Mouse (Mus musculus) hindbrain, embryonic 13.5 days (tissue): ENCODE measurements around the gene Smarca1. TPM values are rescaled to one million over a fixed set of nuclear protein-coding genes. Genes with fewer than 3 reads are reported as not detected.

Experiments used
- ATAC-seq: fragments of 200-750 bp; cut with Nextera tagmentation; 2 replicates; pipeline ENCODE4 v1.8.0; 2017; ENCODE audit warnings: moderate TSS enrichment; ENCODE audit not compliant: low FRiP score
- H3K27ac ChIP-seq: fragments of 300-500 bp; sonication (generic); 2 replicates; pipeline ENCODE4 v1.5.1; 2015; ENCODE audit warnings: inconsistent platforms, mild to moderate bottlenecking, moderate library complexity
- H3K27me3 ChIP-seq: fragments of 300-500 bp; sonication (generic); 2 replicates; pipeline ENCODE4 v1.6.1; 2015; ENCODE audit warnings: mild to moderate bottlenecking, inconsistent platforms
- H3K36me3 ChIP-seq: fragments of 300-500 bp; sonication (generic); 2 replicates; pipeline ENCODE4 v1.6.1; 2015; ENCODE audit warnings: mild to moderate bottlenecking, inconsistent platforms
- H3K4me1 ChIP-seq: fragments of 300-500 bp; sonication (generic); replicated peaks from 2 replicates; pipeline ENCODE4 v1.6.1; 2015; ENCODE audit warnings: inconsistent platforms
- H3K4me2 ChIP-seq: fragments of 300-500 bp; sonication (generic); 2 replicates; pipeline ENCODE4 v1.6.1; 2015; ENCODE audit warnings: inconsistent platforms, mild to moderate bottlenecking, moderate library complexity
- H3K4me3 ChIP-seq: fragments of 300-500 bp; sonication (generic); 2 replicates; pipeline ENCODE4 v1.5.1; 2015; ENCODE audit warnings: mild to moderate bottlenecking, inconsistent platforms
- H3K9ac ChIP-seq: fragments of 300-500 bp; sonication (generic); 2 replicates; pipeline ENCODE4 v1.6.1; 2015; ENCODE audit warnings: mild to moderate bottlenecking, inconsistent platforms
- H3K9me3 ChIP-seq: fragments of 300-500 bp; sonication (generic); 2 replicates; pipeline ENCODE4 v1.6.1; 2016; ENCODE audit warnings: inconsistent platforms
- WGBS: fragments of 180-500 bp; shearing (Covaris S2); methylation state at CpG from one replicate; pipeline ENCODE4 v1.1.7; 2015; 5-methylcytosine and 5-hydroxymethylcytosine counted together
- polyA plus RNA-seq: library from polyadenylated mRNA; unstranded; fragments of >200 nt; fragmentation: Nextera tagmentation; extraction: Ambion mirVana; gene quantifications from 2 replicates; pipeline ENCODE4 v1.2.1, GENCODE M21; 2015

Smarca1 gene
- polyA plus RNA-seq: 36.9 and 40.4 TPM in 2 replicates

DNA sequence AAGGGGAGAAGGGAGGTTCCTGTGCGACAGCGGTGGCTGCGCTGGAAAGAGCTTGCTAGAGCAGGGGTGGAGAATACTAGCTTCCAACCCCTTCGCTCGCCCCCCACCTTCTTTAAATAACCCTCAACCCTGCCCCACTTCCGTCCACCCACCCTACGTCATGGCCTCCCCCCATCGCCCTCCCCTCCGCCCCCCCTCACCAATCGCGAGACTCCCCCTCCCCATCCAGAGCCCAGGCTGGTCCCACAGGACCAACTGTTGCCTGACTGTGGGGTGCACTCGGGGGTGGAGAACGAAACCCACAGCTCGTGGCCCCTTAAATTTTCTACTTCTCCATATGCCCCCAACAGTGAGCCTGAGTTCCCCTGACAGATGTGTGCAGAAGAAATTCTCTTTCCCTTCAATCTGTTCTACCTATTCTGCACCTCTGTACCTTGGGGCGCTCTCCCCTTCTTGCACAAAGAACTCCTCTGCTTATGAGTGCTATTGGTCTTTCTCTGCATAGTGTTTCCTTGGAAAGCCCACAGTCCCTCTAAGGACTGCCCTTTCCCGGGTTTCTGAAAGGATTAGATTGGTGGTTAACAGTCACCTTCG, at the start of gene Smarca1:
Gene Smarca1, minus strand, starts transcription at position 544 of the 594 bp plus-strand sequence.
- H3K27ac ChIP-seq: peak within 1 kb of the TSS; percentile 89
- peak; percentile 79 for ATAC-seq
- H3K9ac ChIP-seq: peak within 1 kb of the TSS; percentile 80
- peak within 1 kb of the TSS; percentile 54 for H3K4me2 ChIP-seq
- 20% methylated on average over 16 of the region's 17 CpGs for WGBS
- peaks cover 3% of the 10 kb centered on the region; the same call in 1 of the 2 replicates for H3K36me3 ChIP-seq
- H3K27me3 ChIP-seq: no peaks in the 10 kb centered on the region
- H3K9me3 ChIP-seq: no peaks in the 10 kb centered on the region
- H3K4me3 ChIP-seq: peak within 1 kb of the TSS; percentile 59
- 0 out of 2 replicates have a peak, but pooled peaks cover 2% of the 10 kb centered on the region for H3K4me1 ChIP-seq

DNA sequence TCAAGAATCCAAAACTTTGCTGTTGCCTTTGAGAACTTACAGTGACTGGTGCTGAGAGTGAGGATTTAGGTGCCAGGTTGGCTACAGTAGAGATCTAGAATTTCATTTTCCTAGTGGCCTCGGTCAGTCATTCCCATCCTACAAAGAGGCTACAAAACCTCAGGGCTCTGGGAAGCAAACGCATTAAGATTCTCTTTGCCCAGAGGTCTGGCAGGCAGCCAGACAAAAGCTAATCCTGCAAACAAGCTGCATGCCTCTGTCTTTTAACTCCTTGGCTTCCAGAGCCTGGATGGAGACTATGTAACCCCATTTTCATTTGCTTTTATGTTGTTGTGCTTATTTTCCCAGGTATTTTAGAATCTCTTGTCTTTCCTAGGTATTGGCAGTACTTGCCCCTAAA, 45.0 kb upstream of the Smarca1 start:
- H3K36me3 ChIP-seq: peaks cover 9% of the 10 kb centered on the region
- no peaks in the 10 kb centered on the region for H3K9me3 ChIP-seq
- no peak overlapping the region for H3K4me3 ChIP-seq
- no peak overlapping the region for H3K4me2 ChIP-seq
- no peak for ATAC-seq
- peaks cover 5% of the 10 kb centered on the region; the same call in 1 of the 2 replicates for H3K4me1 ChIP-seq
- H3K9ac ChIP-seq: no peak overlapping the region
- WGBS: 22% methylated on average over 2 of the region's 2 CpGs
- peak overlapping the region; percentile 18; the same call in 1 of the 2 replicates for H3K27ac ChIP-seq
- no peaks in the 10 kb centered on the region for H3K27me3 ChIP-seq

GRCm38 (mm10) chrX:47936885-47937284, 44.1 kb upstream of the Smarca1 start:
- ATAC-seq: no peak
- H3K4me3 ChIP-seq: no peak overlapping the region
- no peak overlapping the region for H3K27ac ChIP-seq
- H3K36me3 ChIP-seq: peaks cover 13% of the 10 kb centered on the region
- no peaks in the 10 kb centered on the region for H3K27me3 ChIP-seq
- H3K9me3 ChIP-seq: no peaks in the 10 kb centered on the region
- no peak overlapping the region for H3K9ac ChIP-seq
- peaks cover 5% of the 10 kb centered on the region; the same call in 1 of the 2 replicates for H3K4me1 ChIP-seq
- 56% methylated on average over 5 of the region's 5 CpGs for WGBS
- no peak overlapping the region for H3K4me2 ChIP-seq

GRCm38 (mm10) chrX:47934352-47934751, 41.6 kb upstream of the Smarca1 start:
- no peak overlapping the region for H3K4me2 ChIP-seq
- no peaks in the 10 kb centered on the region for H3K27me3 ChIP-seq
- no peaks in the 10 kb centered on the region for H3K9me3 ChIP-seq
- H3K27ac ChIP-seq: no peak overlapping the region
- no peak overlapping the region for H3K9ac ChIP-seq
- WGBS: 92% methylated on average over 11 of the region's 11 CpGs
- ATAC-seq: no peak
- no peak overlapping the region for H3K4me3 ChIP-seq
- H3K36me3 ChIP-seq: peaks cover 23% of the 10 kb centered on the region
- H3K4me1 ChIP-seq: peaks cover 5% of the 10 kb centered on the region; the same call in 1 of the 2 replicates

DNA sequence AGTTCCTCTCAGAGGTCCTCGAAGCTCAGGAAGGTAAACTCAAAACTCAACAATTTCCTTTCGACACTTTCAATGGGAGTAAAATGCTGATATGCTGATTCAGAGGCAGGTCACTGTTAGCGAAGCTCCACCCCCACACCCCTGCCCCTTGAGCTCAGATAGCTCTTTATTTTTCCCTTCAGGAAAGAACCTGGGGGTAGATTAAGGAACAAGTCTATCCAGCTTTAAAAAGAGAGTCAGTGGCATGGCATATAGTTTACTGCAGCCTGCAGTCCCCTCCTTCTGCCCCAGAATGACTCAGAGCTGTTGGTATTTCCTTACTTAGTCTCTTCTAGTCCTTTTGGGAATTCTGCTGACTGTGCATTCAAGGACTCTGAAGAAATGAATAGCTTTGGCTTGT, 37.7 kb upstream of the Smarca1 start:
- no peak for ATAC-seq
- no peaks in the 10 kb centered on the region for H3K9me3 ChIP-seq
- no peak overlapping the region for H3K4me3 ChIP-seq
- no peaks in the 10 kb centered on the region for H3K4me1 ChIP-seq
- WGBS: 87% methylated on average over 3 of the region's 3 CpGs
- peaks cover 30% of the 10 kb centered on the region for H3K36me3 ChIP-seq
- no peak overlapping the region for H3K4me2 ChIP-seq
- no peaks in the 10 kb centered on the region for H3K27me3 ChIP-seq
- H3K27ac ChIP-seq: no peak overlapping the region
- H3K9ac ChIP-seq: no peak overlapping the region

DNA sequence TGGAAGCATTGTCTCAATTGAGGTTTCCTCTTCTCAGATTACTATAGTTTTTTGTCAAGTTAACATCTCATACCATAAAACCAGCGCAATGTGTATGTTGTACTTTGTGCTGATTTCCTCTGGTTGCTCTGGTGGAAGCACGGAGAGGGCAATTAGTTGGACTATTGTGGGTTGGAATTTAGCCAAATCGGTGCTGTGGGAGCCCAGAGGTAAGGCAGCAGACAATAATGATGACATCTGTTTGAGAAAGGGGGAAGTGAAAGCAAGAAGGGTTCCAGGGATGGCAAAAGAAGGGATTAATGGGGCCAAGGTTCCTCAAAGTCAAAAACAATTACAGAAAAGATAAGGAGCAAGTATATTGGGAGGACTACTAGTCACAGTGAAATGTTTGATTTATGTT, 35.2 kb upstream of the Smarca1 start:
- 69% methylated on average over 3 of the region's 3 CpGs for WGBS
- Histone ChIP-seq H3K4me2 (no peak overlapping the region), H3K27ac (no peak overlapping the region), H3K27me3 (no peaks in the 10 kb centered on the region), H3K36me3 (peaks cover 27% of the 10 kb centered on the region), H3K9ac (no peak overlapping the region), H3K9me3 (no peaks in the 10 kb centered on the region), H3K4me1 (no peaks in the 10 kb centered on the region), H3K4me3 (no peak overlapping the region)
- no peak for ATAC-seq

- Histone ChIP-seq H3K27me3 (no peaks in the 10 kb centered on the region), H3K36me3 (peaks cover 17% of the 10 kb centered on the region), H3K4me1 (no peaks in the 10 kb centered on the region), H3K9me3 (no peaks in the 10 kb centered on the region), H3K4me2 (no peak overlapping the region), H3K27ac (no peak overlapping the region), H3K4me3 (no peak overlapping the region), H3K9ac (no peak overlapping the region)
- ATAC-seq: no peak
- WGBS: 91% methylated on average over 5 of the region's 5 CpGs
Observed at GRCm38 (mm10) chrX:47920541-47920940, 27.8 kb upstream of the Smarca1 start.

GRCm38 (mm10) chrX:47916831-47917230, 24.1 kb upstream of the Smarca1 start:
- H3K9me3 ChIP-seq: no peaks in the 10 kb centered on the region
- no peak overlapping the region for H3K4me3 ChIP-seq
- 78% methylated on average over 1 of the region's 1 CpGs for WGBS
- H3K36me3 ChIP-seq: peaks cover 17% of the 10 kb centered on the region
- no peak overlapping the region for H3K4me2 ChIP-seq
- no peak overlapping the region for H3K9ac ChIP-seq
- no peak overlapping the region for H3K27ac ChIP-seq
- peaks cover 8% of the 10 kb centered on the region; the same call in 1 of the 2 replicates for H3K4me1 ChIP-seq
- ATAC-seq: no peak
- no peaks in the 10 kb centered on the region for H3K27me3 ChIP-seq

DNA sequence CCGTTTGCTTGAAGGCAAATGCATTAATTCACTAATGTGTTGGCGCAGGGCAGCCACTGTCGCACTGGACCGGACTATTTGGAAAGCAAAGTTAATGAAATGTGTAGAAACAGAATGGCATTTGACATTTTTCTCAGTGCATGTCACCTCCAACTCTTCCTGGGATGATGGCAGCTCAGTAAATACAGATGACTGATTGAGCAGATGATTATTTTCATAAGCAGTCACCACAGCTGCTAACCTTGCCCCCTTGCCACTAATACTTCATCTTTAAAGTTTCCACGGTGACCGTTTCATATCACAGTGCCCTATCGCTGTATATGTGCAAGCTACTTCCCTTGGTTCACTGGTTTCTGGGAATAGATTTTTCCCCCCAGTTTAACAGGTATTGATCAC, 20.8 kb upstream of the Smarca1 start:
- Histone ChIP-seq H3K27me3 (no peaks in the 10 kb centered on the region), H3K4me3 (peak overlapping the region; percentile 60; the same call in 1 of the 2 replicates)

GRCm38 (mm10) chrX:47912904-47913542, 20.2 kb upstream of the Smarca1 start:
- Histone ChIP-seq H3K4me2 (peak overlapping the region; percentile 58), H3K27me3 (no peaks in the 10 kb centered on the region), H3K9me3 (no peaks in the 10 kb centered on the region), H3K9ac (peak overlapping the region; percentile 78), H3K27ac (no peak overlapping the region), H3K4me1 (peaks cover 8% of the 10 kb centered on the region; the same call in 1 of the 2 replicates), H3K36me3 (peaks cover 13% of the 10 kb centered on the region), H3K4me3 (peak overlapping the region; percentile 60)
- peak; percentile 12; the same call in 1 of the 2 replicates for ATAC-seq
- WGBS: 33% methylated on average over 8 of the region's 8 CpGs

More for the DNA sequence above, 20.8 kb upstream of the Smarca1 start:
- Histone ChIP-seq H3K36me3 (peaks cover 17% of the 10 kb centered on the region), H3K27ac (no peak overlapping the region), H3K9ac (no peak overlapping the region), H3K9me3 (no peaks in the 10 kb centered on the region), H3K4me1 (peaks cover 8% of the 10 kb centered on the region; the same call in 1 of the 2 replicates), H3K4me2 (peak overlapping the region; percentile 58)
- no peak for ATAC-seq
- WGBS: 70% methylated on average over 7 of the region's 7 CpGs

DNA sequence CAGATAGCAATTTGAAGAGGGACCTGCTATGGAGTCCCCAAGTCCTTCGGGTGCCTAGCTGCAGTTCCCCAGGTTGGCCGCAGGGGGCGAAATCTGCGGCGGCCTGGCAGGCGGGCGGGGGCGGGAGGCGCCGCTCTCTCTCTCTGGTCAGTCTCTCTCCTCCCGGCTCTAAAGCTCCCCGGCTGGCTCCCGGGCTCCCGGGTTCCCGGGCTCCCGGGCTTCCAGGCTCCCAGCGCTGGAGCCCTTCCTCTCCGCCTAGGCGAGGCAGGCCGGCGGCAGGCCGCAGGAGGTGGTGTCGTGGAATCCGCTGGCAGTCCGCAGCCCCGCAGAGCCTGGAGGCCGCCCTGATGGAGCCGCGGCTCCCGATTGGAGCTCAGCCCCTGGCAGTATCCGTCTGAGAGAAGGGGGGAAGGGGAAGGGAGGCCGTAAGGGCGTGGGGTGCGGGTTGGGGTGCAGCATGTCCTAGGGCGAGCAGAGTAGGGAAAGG, 19.6 kb upstream of the Smarca1 start, which contains the start of gene Ocrl:
Gene Ocrl, plus strand, starts transcription at position 82 of the 487 bp plus-strand sequence.
- peak; percentile 93 for ATAC-seq
- H3K27me3 ChIP-seq: no peaks in the 10 kb centered on the region
- WGBS: 18% methylated on average over 22 of the region's 35 CpGs

DNA sequence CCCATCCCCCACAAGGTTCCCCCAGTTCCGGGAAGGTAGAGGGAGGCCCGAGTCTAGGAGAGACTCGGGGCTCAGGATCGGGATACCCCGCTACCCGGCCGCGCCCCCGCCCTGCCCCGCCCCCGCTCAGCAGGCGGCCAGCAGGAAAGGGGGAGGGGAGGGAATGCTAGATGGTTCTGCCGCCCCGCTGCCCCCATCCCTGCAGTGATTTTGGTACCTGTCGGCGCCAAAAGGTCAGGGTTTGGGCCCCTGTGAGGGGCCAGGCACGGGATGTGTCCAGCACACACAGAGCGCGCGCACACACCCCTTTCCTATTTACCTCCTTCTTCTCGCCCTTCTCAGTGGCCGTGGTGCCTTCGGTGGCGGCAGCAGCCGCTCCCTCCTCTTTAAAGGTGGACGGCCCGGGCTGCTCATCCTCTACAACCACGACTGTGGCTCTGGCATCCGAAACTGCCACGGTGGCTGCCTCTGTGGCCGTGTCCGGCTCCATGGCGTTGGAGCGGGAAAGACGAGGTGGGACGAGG, 805 bp downstream of the Smarca1 start:
- no peaks in the 10 kb centered on the region for H3K27me3 ChIP-seq
- peak overlapping the region; percentile 54 for H3K4me2 ChIP-seq
- H3K9ac ChIP-seq: peak overlapping the region; percentile 80
- H3K4me3 ChIP-seq: peak overlapping the region; percentile 59
- WGBS: 17% methylated on average over 13 of the region's 36 CpGs
- 0 out of 2 replicates have a peak, but pooled peaks cover 2% of the 10 kb centered on the region for H3K4me1 ChIP-seq
- H3K27ac ChIP-seq: peak overlapping the region; percentile 89
- no peaks in the 10 kb centered on the region for H3K9me3 ChIP-seq
- H3K36me3 ChIP-seq: peaks cover 3% of the 10 kb centered on the region; the same call in 1 of the 2 replicates
- ATAC-seq: peak; percentile 89

More for the DNA sequence above, 19.6 kb upstream of the Smarca1 start, which contains the start of gene Ocrl:
- Histone ChIP-seq H3K36me3 (peaks cover 6% of the 10 kb centered on the region), H3K4me3 (peak within 1 kb of the TSS; percentile 60), H3K27ac (peak within 1 kb of the TSS; percentile 87), H3K4me1 (peaks cover 8% of the 10 kb centered on the region; the same call in 1 of the 2 replicates), H3K9ac (peak within 1 kb of the TSS; percentile 78), H3K9me3 (no peaks in the 10 kb centered on the region), H3K4me2 (peak within 1 kb of the TSS; percentile 58)
